ENCODE assay signal across 11 mouse cellular contexts in the genomic region with DNA sequence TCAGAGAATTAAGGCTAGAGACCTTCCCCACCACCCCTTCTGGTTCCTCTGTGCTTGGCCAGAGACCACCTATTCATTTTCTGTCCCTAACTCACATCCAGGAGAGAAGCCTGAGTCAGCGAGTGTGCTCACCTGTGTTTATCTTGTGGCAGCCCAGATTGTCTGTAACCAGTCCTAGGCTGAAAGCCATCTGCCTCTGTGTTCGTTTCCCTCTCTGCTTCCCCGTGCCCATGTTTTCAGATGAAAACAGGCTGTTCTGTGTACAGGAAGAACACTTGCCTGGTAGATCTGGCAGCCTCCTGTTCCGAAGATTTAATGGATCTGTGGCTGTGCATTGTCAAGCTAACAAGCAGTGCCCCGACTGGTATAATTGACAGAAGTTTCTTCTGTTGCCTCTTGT.
DNase-seq lines count a peak whose midpoint lies in the region; TF ChIP-seq lines count a peak whose summit lies in the region.
"Had no signal": no experiment of that assay in that cellular context is flagged by ENCODE, and none has a peak within 500 bp of the region (broad histone marks: within the 10 kb centered on the region; RNA-seq: fewer than 3 reads in every experiment).

No protein-coding gene starts in this region.

- intact Hi-C loops in gastrocnemius, adult 2 months (cut with DNase I) = no loop called here

- no peak for TF ChIP-seq CTCF in gastrocnemius, adult 2 months (IDR thresholded peaks at IDR 0.05)

- H3K4me3 ChIP-seq in gastrocnemius, adult 2 months = no peak overlapping the region
- H3K4me3 ChIP-seq: stomach, embryonic 15.5 days had no signal

- DNase-seq in gastrocnemius, adult 2 months = no peak
- DNase-seq in gastrocnemius, postnatal 25 days = no peak
- peak; percentile 59 for DNase-seq in layer of hippocampus, adult 11-12 months (ENCODE audit: low spot score)
- no peak for DNase-seq in layer of hippocampus, postnatal 10 days (ENCODE audit: low spot score in 2 of 2)
- DNase-seq in cerebellum, postnatal 10 days = peak; percentile 56 to 57
- peak; percentile 75 for DNase-seq in layer of hippocampus, adult 9-11 months
- DNase-seq in right cerebral cortex, postnatal 4 days = no peak
- DNase-seq in Muller cell, postnatal 12 days (ENCODE audit: inconsistent ontology term) = no peak
- DNase-seq: heart, postnatal 36 days; thymus, postnatal 25 days had no signal

- H3K27ac ChIP-seq in gastrocnemius, adult 2 months = peak overlapping the region; percentile 78
- H3K27ac ChIP-seq: stomach, embryonic 15.5 days had no signal

Comparison
In these comparisons a context has a peak if more than half of its experiments do, and no peak if none do; other contexts are left out.
1. DNase-seq: peak in layer of hippocampus, adult 11-12 months (single experiment), cerebellum, postnatal 10 days (2 of 2) and layer of hippocampus, adult 9-11 months (single experiment); none in gastrocnemius, adult 2 months (single experiment), gastrocnemius, postnatal 25 days (single experiment), layer of hippocampus, postnatal 10 days (0 of 2), right cerebral cortex, postnatal 4 days (single experiment) and Muller cell, postnatal 12 days (single experiment).